Mouse (Mus musculus) CH12.LX (cell line): ENCODE data around the gene Zfp219. TPM values are rescaled to one million over a fixed set of nuclear protein-coding genes. Genes with fewer than 3 reads are reported as not detected.

Source experiments
- DNase-seq: peaks from one replicate; pipeline ENCODE4 v3.0.0-alpha.2; 2013; ENCODE audit errors: extremely low read depth
- H3K27ac ChIP-seq: 2 replicates; pipeline ENCODE4 v1.5.1; 2012; ENCODE audit warnings: low read depth, mild to moderate bottlenecking, control low read depth, moderate library complexity; ENCODE audit not compliant: insufficient read depth
- H3K27me3 ChIP-seq: replicated peaks from 2 replicates; pipeline ENCODE3; 2012; ENCODE audit warnings: inconsistent platforms
- H3K36me3 ChIP-seq, 2 experiments: replicated peaks in 1 of 2; 2 replicates each; pipeline versions ENCODE3 to v1.6.1; 2012; ENCODE audit warnings: inconsistent platforms in 1 of 2, low read length in 1 of 2, mild to moderate bottlenecking in 1 of 2, mixed read lengths in 1 of 2, moderate library complexity in 1 of 2; ENCODE audit not compliant: control insufficient read depth in 1 of 2, insufficient read depth in 1 of 2
- H3K4me1 ChIP-seq, 2 experiments: 2 replicates each; pipeline ENCODE4 v1.6.1; 2012; ENCODE audit warnings: inconsistent platforms in 1 of 2, moderate library complexity in 1 of 2; ENCODE audit not compliant: insufficient read depth in 2 of 2, control insufficient read depth in 1 of 2
- H3K4me2 ChIP-seq: 2 replicates; pipeline ENCODE4 v1.6.1; 2012; ENCODE audit warnings: low read depth, mild to moderate bottlenecking, control low read depth; ENCODE audit not compliant: poor library complexity, insufficient read depth, severe bottlenecking
- H3K4me3 ChIP-seq, 3 experiments: fragments of 150-350 bp in 1 of 3; sonication (generic) in 1 of 3; replicated peaks in 1 of 3; 2 replicates each; pipeline versions ENCODE3 to v1.5.1; 2011 to 2012; ENCODE audit warnings: low read depth in 2 of 3, low read length in 2 of 3, mild to moderate bottlenecking in 2 of 3, moderate library complexity in 2 of 3, control low read depth in 1 of 3, improper control_type of control experiment in 1 of 3, inconsistent platforms in 1 of 3, mixed read lengths in 1 of 3; ENCODE audit not compliant: poor library complexity in 1 of 3
- H3K79me2 ChIP-seq: replicated peaks from 2 replicates; pipeline ENCODE4 v1.6.1; 2012; ENCODE audit warnings: mild to moderate bottlenecking, moderate library complexity; ENCODE audit not compliant: control insufficient read depth, poor library complexity, insufficient read depth, severe bottlenecking; ENCODE audit errors: extremely low read depth
- H3K9ac ChIP-seq: 2 replicates; pipeline ENCODE4 v1.6.1; 2012; ENCODE audit warnings: low read depth, mild to moderate bottlenecking, control low read depth, moderate library complexity; ENCODE audit not compliant: insufficient read depth
- H3K9me3 ChIP-seq: replicated peaks from 2 replicates; pipeline ENCODE3; 2012; ENCODE audit warnings: low read length, inconsistent platforms, mixed read lengths
- BHLHE40 ChIP-seq: IDR thresholded peaks from 2 replicates; pipeline ENCODE4 v1.6.1; 2011; ENCODE audit warnings: mild to moderate bottlenecking, low read depth, low read length, improper control_type of control experiment
- CHD1 ChIP-seq: IDR thresholded peaks from 2 replicates; pipeline ENCODE4 v1.6.1; 2012; ENCODE audit warnings: low read depth, low read length, improper control_type of control experiment, inconsistent platforms
- E2F4 ChIP-seq: IDR thresholded peaks from 2 replicates; pipeline ENCODE4 v1.6.1; 2011; ENCODE audit warnings: low read depth, low read length, improper control_type of control experiment; ENCODE audit not compliant: insufficient replicate concordance
- ELF1 ChIP-seq: IDR thresholded peaks from 2 replicates; pipeline ENCODE4 v1.6.1; 2014; ENCODE audit warnings: low read depth, mild to moderate bottlenecking, inconsistent platforms, low read length, improper control_type of control experiment
- EP300 ChIP-seq: IDR thresholded peaks from 2 replicates; pipeline ENCODE4 v1.6.1; 2011; ENCODE audit warnings: low read length, improper control_type of control experiment
- ETS1 ChIP-seq: conservative IDR thresholded peaks from 2 replicates; pipeline ENCODE4 v1.6.1; 2012; ENCODE audit warnings: low read depth, mild to moderate bottlenecking, inconsistent platforms, low read length, improper control_type of control experiment, moderate library complexity
- GABPA ChIP-seq: IDR thresholded peaks from 2 replicates; pipeline ENCODE4 v1.6.1; 2012; ENCODE audit warnings: low read depth, low read length, improper control_type of control experiment, inconsistent platforms; ENCODE audit not compliant: insufficient replicate concordance
- HCFC1 ChIP-seq: IDR thresholded peaks from 2 replicates; pipeline ENCODE4 v1.6.1; 2012; ENCODE audit warnings: low read depth, mild to moderate bottlenecking, inconsistent platforms, low read length, improper control_type of control experiment
- JUND ChIP-seq: conservative IDR thresholded peaks from 2 replicates; pipeline ENCODE4 v1.6.1; 2011; ENCODE audit warnings: low read depth, low read length, improper control_type of control experiment
- MAFK ChIP-seq: IDR thresholded peaks from 2 replicates; pipeline ENCODE4 v1.6.1; 2011; ENCODE audit warnings: low read length, improper control_type of control experiment; ENCODE audit not compliant: insufficient replicate concordance
- MAX ChIP-seq: IDR thresholded peaks from 2 replicates; pipeline ENCODE4 v1.6.1; 2011; ENCODE audit warnings: low read length, improper control_type of control experiment
- MAZ ChIP-seq: IDR thresholded peaks from 2 replicates; pipeline ENCODE4 v1.6.1; 2012; ENCODE audit warnings: low read depth, mild to moderate bottlenecking, inconsistent platforms, low read length, improper control_type of control experiment, moderate library complexity
- MEF2A ChIP-seq: IDR thresholded peaks from 2 replicates; pipeline ENCODE4 v1.6.1; 2014; ENCODE audit warnings: low read depth, mild to moderate bottlenecking, inconsistent platforms, low read length, improper control_type of control experiment, borderline replicate concordance
- MXI1 ChIP-seq: IDR thresholded peaks from 2 replicates; pipeline ENCODE4 v1.6.1; 2011; ENCODE audit warnings: mild to moderate bottlenecking, low read depth, low read length, improper control_type of control experiment
- MYC ChIP-seq: IDR thresholded peaks from 2 replicates; pipeline ENCODE4 v1.6.1; 2011; ENCODE audit warnings: low read depth, mild to moderate bottlenecking, improper control_type of control experiment, low read length
- NELFE ChIP-seq: IDR thresholded peaks from 2 replicates; pipeline ENCODE4 v1.6.1; 2011; ENCODE audit warnings: low read depth, low read length, improper control_type of control experiment
- NRF1 ChIP-seq: IDR thresholded peaks from 2 replicates; pipeline ENCODE4 v1.6.1; 2014; ENCODE audit warnings: low read depth, mild to moderate bottlenecking, inconsistent platforms, low read length, improper control_type of control experiment, moderate library complexity
- PAX5 ChIP-seq: IDR thresholded peaks from 2 replicates; pipeline ENCODE4 v1.6.1; 2012; ENCODE audit warnings: low read length, inconsistent platforms, mixed read lengths
- POLR2AphosphoS2 ChIP-seq: IDR thresholded peaks from 2 replicates; pipeline ENCODE4 v1.6.1; 2011; ENCODE audit warnings: low read depth, low read length, improper control_type of control experiment
- RAD21 ChIP-seq: IDR thresholded peaks from 2 replicates; pipeline ENCODE4 v1.6.1; 2011; ENCODE audit warnings: low read depth, mild to moderate bottlenecking, low read length, improper control_type of control experiment, moderate library complexity
- SIN3A ChIP-seq: IDR thresholded peaks from 2 replicates; pipeline ENCODE4 v1.6.1; 2012; ENCODE audit warnings: low read length, improper control_type of control experiment, inconsistent platforms
- TBP ChIP-seq: conservative IDR thresholded peaks from 2 replicates; pipeline ENCODE4 v1.6.1; 2011; ENCODE audit warnings: low read depth, low read length, improper control_type of control experiment
- TCF12 ChIP-seq: IDR thresholded peaks from 2 replicates; pipeline ENCODE4 v1.6.1; 2014; ENCODE audit warnings: low read depth, mild to moderate bottlenecking, inconsistent platforms, low read length, improper control_type of control experiment
- UBTF ChIP-seq: IDR thresholded peaks from 2 replicates; pipeline ENCODE4 v1.6.1; 2012; ENCODE audit warnings: low read depth, mild to moderate bottlenecking, inconsistent platforms, low read length, improper control_type of control experiment, moderate library complexity
- USF1 ChIP-seq: IDR thresholded peaks from 2 replicates; pipeline ENCODE4 v1.6.1; 2014; ENCODE audit warnings: low read depth, mild to moderate bottlenecking, inconsistent platforms, low read length, improper control_type of control experiment
- USF2 ChIP-seq: conservative IDR thresholded peaks from 2 replicates; pipeline ENCODE4 v1.6.1; 2011; ENCODE audit warnings: low read depth, low read length, improper control_type of control experiment
- ZC3H11A ChIP-seq: IDR thresholded peaks from 2 replicates; pipeline ENCODE4 v1.6.1; 2012; ENCODE audit warnings: low read depth, mild to moderate bottlenecking, inconsistent platforms, low read length, improper control_type of control experiment
- ZMIZ1 ChIP-seq: IDR thresholded peaks from 2 replicates; pipeline ENCODE4 v1.6.1; 2012; ENCODE audit warnings: low read depth, mild to moderate bottlenecking, inconsistent platforms, low read length, improper control_type of control experiment
- ZNF384 ChIP-seq: IDR thresholded peaks from 2 replicates; pipeline ENCODE4 v1.6.1; 2012; ENCODE audit warnings: low read depth, low read length, improper control_type of control experiment, inconsistent platforms
- dilution Hi-C: fragments of 300-500 bp; cut with MboI; formaldehyde crosslinking; loops from 2 replicates; pipeline ENCODE4 v1.14.3; 2020; ENCODE audit warnings: low sequenced_read_pairs; ENCODE audit not compliant: extremely low pct_unique_long_range_greater_than_20kb, extremely low pct_ligation_motif_present
- in situ Hi-C: fragments of 300-500 bp; cut with MboI; formaldehyde crosslinking; loops from 3 replicates; pipeline ENCODE4 v1.14.3; 2019; ENCODE audit warnings: low sequenced_read_pairs, low pct_ligation_motif_present, low pct_unique_long_range_greater_than_20kb, mixed read lengths
- polyA plus RNA-seq: library from polyadenylated mRNA; unstranded; fragments of >175 nt; gene quantifications from 2 replicates; pipeline ENCODE4 v1.2.1, GENCODE M21; 2012; ENCODE audit warnings: low read depth; ENCODE audit not compliant: insufficient read length
- total RNA-seq, 2 experiments: library from RNA; depleted of rRNA; stranded (reverse); fragments of 300-350 nt in 1 of 2; fragments of >200 nt in 1 of 2; gene quantifications; 2 replicates each; pipeline ENCODE4 v1.2.3; 2012 to 2014

The Zfp219 gene
- total and polyA plus RNA-seq, 3 experiments, result 15.8 to 20.8 (median 20.0) TPM

DNA sequence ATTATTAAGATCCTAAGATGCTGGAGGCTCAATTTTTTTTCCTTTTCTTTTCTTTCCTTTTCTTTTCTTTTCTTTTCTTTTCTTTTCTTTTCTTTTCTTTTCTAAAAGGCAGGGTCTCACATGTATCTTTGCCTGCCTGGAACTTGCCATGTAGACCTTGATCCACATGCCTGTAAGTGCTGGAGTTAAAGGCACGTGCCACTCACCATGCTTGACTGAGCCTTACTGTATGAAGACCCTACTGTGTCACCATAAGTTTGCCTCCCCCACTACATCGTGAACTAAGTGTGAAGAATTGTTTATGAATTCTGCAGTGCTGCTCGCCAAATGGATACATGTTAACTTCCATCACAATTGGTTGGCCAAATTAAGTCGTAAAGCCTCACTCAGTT, 601 bp upstream of the Zfp219 start:
- dilution Hi-C loops (no loop called here), in situ Hi-C loops (loop anchor here (5.0 kb wide), 1 partner anchor 114 kb away; no protein-coding TSS in a partner anchor)
- H3K79me2 ChIP-seq, result no peaks in the 10 kb centered on the region; the same call in 1 of the 2 replicates
- H3K9ac ChIP-seq, result peak overlapping the region; percentile 94
- H3K4me3 ChIP-seq, result peak overlapping the region in 2 of 3 experiments; percentile 67 to 72
- no peaks in the 10 kb centered on the region for H3K27me3 ChIP-seq
- peak overlapping the region; percentile 72 for H3K4me2 ChIP-seq
- peak overlapping the region; percentile 95 for H3K27ac ChIP-seq
- H3K9me3 ChIP-seq, result no peaks in the 10 kb centered on the region
- no peak for DNase-seq
- peaks cover 21 to 46% of the 10 kb centered on the region in 2 experiments for H3K4me1 ChIP-seq
- peak; percentile 48 for TF ChIP-seq MAX
- no peak for TF ChIP-seq USF2
- peak; percentile 95 for TF ChIP-seq BHLHE40
- no peak for TF ChIP-seq USF1
- H3K36me3 ChIP-seq, result peaks cover 0 to 17% of the 10 kb centered on the region in 2 experiments

DNA sequence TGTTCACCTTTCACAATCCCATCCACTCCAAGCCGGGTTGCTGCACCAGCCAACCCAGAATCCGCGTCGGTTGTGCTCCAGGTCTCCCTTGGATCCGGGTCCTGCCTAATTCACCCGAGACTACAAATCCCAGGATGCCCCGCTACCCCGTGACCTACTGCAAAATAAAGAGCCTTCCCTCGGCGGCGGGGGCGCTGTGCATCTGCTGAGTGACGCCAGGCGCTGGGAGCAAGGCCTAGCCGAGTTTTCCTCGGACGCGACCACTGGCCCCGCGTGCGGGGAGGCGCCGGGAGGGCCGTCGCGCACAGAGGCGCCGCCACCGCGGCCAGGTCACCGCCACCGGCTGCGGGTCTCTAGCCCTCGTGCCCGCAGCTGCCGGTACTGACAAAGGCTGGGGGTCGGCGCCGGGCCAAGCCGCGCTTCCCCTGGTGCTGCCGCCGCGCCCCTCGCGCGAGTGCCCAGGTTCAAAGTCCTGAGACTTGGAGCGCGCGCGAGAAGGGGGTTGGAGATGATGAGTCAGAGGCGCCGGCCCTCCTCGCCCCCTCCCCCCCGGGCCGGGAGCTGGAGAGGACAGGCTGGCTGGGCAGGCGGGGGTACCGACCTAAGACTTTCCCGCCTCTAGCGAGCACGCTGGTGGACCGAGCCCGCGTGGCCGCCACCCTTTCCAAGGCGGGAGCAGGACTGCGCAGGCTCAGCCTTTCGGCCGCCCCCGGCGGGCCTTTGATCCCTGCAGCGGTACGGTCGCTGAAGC, 768 bp downstream of the Zfp219 start:
- dilution Hi-C loops, result no loop called here
- H3K4me1 ChIP-seq, result peaks cover 23 to 55% of the 10 kb centered on the region in 2 experiments
- in situ Hi-C loops, result loop anchor here (5.0 kb wide), 1 partner anchor 112 kb away; no protein-coding TSS in a partner anchor
- TF ChIP-seq PAX5, result no peak
- peak; percentile 70 for TF ChIP-seq BHLHE40
- TF ChIP-seq GABPA, result peak; percentile 57; the same call in 1 of the 2 replicates
- TF ChIP-seq MAX, result peak; percentile 68
- TF ChIP-seq EP300, result no peak; the same call in 1 of the 2 replicates
- TF ChIP-seq MAFK, result no peak
- peak; percentile 61 for TF ChIP-seq SIN3A
- TF ChIP-seq TCF12, result peak; percentile 60; the same call in 1 of the 2 replicates
- TF ChIP-seq CHD1, result peak; percentile 97
- peak; percentile 49 for TF ChIP-seq NELFE
- peak; percentile 59; the same call in 1 of the 2 replicates for TF ChIP-seq MYC
- 0 out of 2 replicates have a peak, but pooled peaks have one; percentile 34 for TF ChIP-seq ETS1
- TF ChIP-seq NRF1, result peak; percentile 76
- TF ChIP-seq MEF2A, result peak; percentile 61
- TF ChIP-seq ZMIZ1, result peak; percentile 62
- TF ChIP-seq MXI1, result peak; percentile 80
- no peak; the same call in none of the 2 replicates for TF ChIP-seq RAD21
- peak; percentile 95 for TF ChIP-seq HCFC1
- peak; percentile 73 for TF ChIP-seq USF2
- TF ChIP-seq MAZ, result peak; percentile 92
- TF ChIP-seq TBP, result no peak
- no peak for TF ChIP-seq JUND
- peak; percentile 80 for TF ChIP-seq ELF1
- no peak for TF ChIP-seq ZNF384
- TF ChIP-seq UBTF, result peak; percentile 75; the same call in 1 of the 2 replicates
- TF ChIP-seq ZC3H11A, result no peak
- TF ChIP-seq POLR2AphosphoS2, result peak; percentile 86
- TF ChIP-seq E2F4, result no peak

More for the DNA sequence above, 768 bp downstream of the Zfp219 start:
- Histone ChIP-seq H3K27ac (peak overlapping the region; percentile 88), H3K9me3 (no peaks in the 10 kb centered on the region), H3K79me2 (no peaks in the 10 kb centered on the region; the same call in 1 of the 2 replicates), H3K4me2 (peak overlapping the region; percentile 72), H3K4me3 (peak overlapping the region; percentile 67 to 72 (median 71)), H3K9ac (peak overlapping the region; percentile 94), H3K27me3 (no peaks in the 10 kb centered on the region), H3K36me3 (peaks cover 0 to 17% of the 10 kb centered on the region in 2 experiments)
- DNase-seq, result peak; percentile 97
